Mouse (Mus musculus) liver, adult (tissue): Measurements from ENCODE around the gene Ncoa5.

Source experiments
- GATA4 ChIP-seq: IDR thresholded peaks from 2 replicates; pipeline ENCODE4 v1.6.1; 2014; ENCODE audit warnings: mild to moderate bottlenecking, low read length; ENCODE audit not compliant: insufficient replicate concordance

Gene Ncoa5

GRCm38 (mm10) chr2:164988777-164989176 lies 45.9 kb downstream of the Ncoa5 start:
- no peak for TF ChIP-seq GATA4

GRCm38 (mm10) chr2:164986371-164987027 lies 48.2 kb downstream of the Ncoa5 start:
- TF ChIP-seq GATA4 = no peak

GRCm38 (mm10) chr2:164985962-164986361 lies 48.7 kb downstream of the Ncoa5 start:
- TF ChIP-seq GATA4 = no peak

GRCm38 (mm10) chr2:164979749-164980148 lies 54.9 kb downstream of the Ncoa5 start:
- TF ChIP-seq GATA4 = no peak

GRCm38 (mm10) chr2:164975611-164976010 lies 59.1 kb downstream of the Ncoa5 start:
- no peak for TF ChIP-seq GATA4

GRCm38 (mm10) chr2:164972646-164973045 lies 62.0 kb downstream of the Ncoa5 start:
- no peak for TF ChIP-seq GATA4

- TF ChIP-seq GATA4 = no peak
Measured at GRCm38 (mm10) chr2:164970631-164971196, 64.0 kb downstream of the Ncoa5 start.

GRCm38 (mm10) chr2:164969348-164969781 lies 65.3 kb downstream of the Ncoa5 start:
- TF ChIP-seq GATA4 = no peak

- no peak for TF ChIP-seq GATA4
Measured at GRCm38 (mm10) chr2:164968451-164968851, 66.2 kb downstream of the Ncoa5 start.

GRCm38 (mm10) chr2:164967761-164968440 lies 66.8 kb downstream of the Ncoa5 start:
- TF ChIP-seq GATA4 = no peak

- no peak for TF ChIP-seq GATA4
Measured at GRCm38 (mm10) chr2:164967193-164967592, 67.5 kb downstream of the Ncoa5 start.

GRCm38 (mm10) chr2:164966381-164966780 lies 68.3 kb downstream of the Ncoa5 start:
- no peak for TF ChIP-seq GATA4

- no peak for TF ChIP-seq GATA4
Measured at GRCm38 (mm10) chr2:164964981-164965380, 69.7 kb downstream of the Ncoa5 start.

- TF ChIP-seq GATA4 = no peak
Measured at GRCm38 (mm10) chr2:164964242-164964894, 70.3 kb downstream of the Ncoa5 start.

- no peak for TF ChIP-seq GATA4
Measured at GRCm38 (mm10) chr2:164962183-164962580, 72.5 kb downstream of the Ncoa5 start.
